Comparison of ENCODE assay signal across 23 mouse cellular contexts in genomic region chr6:40133436-40133835, GRCm38 (mm10).
DNase-seq lines count a peak whose midpoint lies in the region; ATAC-seq and TF ChIP-seq lines count a peak whose summit lies in the region.
"Had no signal": no experiment of that assay in that cellular context is flagged by ENCODE, and none has a peak within 500 bp of the region (broad histone marks: within the 10 kb centered on the region; RNA-seq: fewer than 3 reads in every experiment).

No protein-coding gene starts in this region.

- no peaks in the 10 kb centered on the region for H3K9me3 ChIP-seq in lung, embryonic 14.5 days (ENCODE audit: low read depth, low read length)
- H3K9me3 ChIP-seq: G1E had no signal

- H3K27me3 ChIP-seq in lung, embryonic 14.5 days (ENCODE audit: insufficient read depth, low read length): no peaks in the 10 kb centered on the region
- H3K27me3 ChIP-seq: CH12.LX had no signal

- no peaks in the 10 kb centered on the region for H3K4me1 ChIP-seq in lung, embryonic 14.5 days (ENCODE audit: insufficient read depth)

- no peak for ATAC-seq in lung, embryonic 14.5 days (ENCODE audit: insufficient read depth)
- ATAC-seq: activated CD4-positive, CD25-positive, alpha-beta regulatory T cell, adult 4 months; CD4-positive, CD25-positive, alpha-beta regulatory T cell, adult 4 months; Patski had no signal

- H3K27ac ChIP-seq in lung, embryonic 14.5 days (ENCODE audit: low read depth): no peak overlapping the region

- intact Hi-C loops in left cerebral cortex, postnatal 25 days (cut with DNase I): no loop called here

- H3K4me2 ChIP-seq in lung, embryonic 14.5 days: no peak overlapping the region

- no peak overlapping the region for H3K9ac ChIP-seq in lung, embryonic 14.5 days

- no peak overlapping the region for H3K4me3 ChIP-seq in lung, embryonic 14.5 days (ENCODE audit: low read depth, low read length)

- WGBS in lung, embryonic 14.5 days: 34% methylated on average over 6 of the region's 6 CpGs

- no peak for TF ChIP-seq CTCF in lung, embryonic 14.5 days (IDR thresholded peaks at IDR 0.05; ENCODE audit: low read depth)

- DNase-seq in lung, embryonic 14.5 days: peak; percentile 19
- DNase-seq in lung, adult 18-20 months: no peak
- DNase-seq in 3T3-L1 (ENCODE audit: low read depth, low spot score) (peak; percentile 59), NIH3T3 (ENCODE audit: low read depth) (peak; percentile 57)
- DNase-seq in left cerebral cortex, postnatal 25 days (ENCODE audit: low spot score in 2 of 2): no peak
- DNase-seq in ovary, adult 18-20 months (ENCODE audit: low spot score): no peak
- DNase-seq: adrenal gland, adult 2 months; adrenal gland, adult 8-10 months; adrenal gland, postnatal 10 days; adrenal gland, postnatal 14 days; adrenal gland, postnatal 25 days; adrenal gland, postnatal 36 days; B cell, adult 2 months; cerebellum, adult 11 months; cerebellum, adult 11-12 months; cerebellum, adult 18-20 months; cerebellum, adult 2 months; cerebellum, adult 8-10 months had no signal

- no peaks in the 10 kb centered on the region for H3K36me3 ChIP-seq in lung, embryonic 14.5 days (ENCODE audit: insufficient read depth)
- H3K36me3 ChIP-seq: G1E had no signal

Comparison
In these comparisons a context has a peak if more than half of its experiments do, and no peak if none do; other contexts are left out.
1. DNase-seq: peak in lung, embryonic 14.5 days (single experiment), 3T3-L1 (single experiment) and NIH3T3 (single experiment); none in lung, adult 18-20 months (0 of 2), left cerebral cortex, postnatal 25 days (0 of 2) and ovary, adult 18-20 months (single experiment).